Mouse (Mus musculus) urinary bladder, postnatal 14 days (tissue): ENCODE data around the gene Tbc1d10c.

Experiments used
- DNase-seq: peaks from one replicate; pipeline ENCODE4 v3.0.0; 2021; ENCODE audit warnings: low spot score

Gene Tbc1d10c

GRCm38 (mm10) chr19:4190831-4191334 is at the start of gene Tbc1d10c:
Gene Tbc1d10c, minus strand, starts transcription at chr19:4191284.
- no peak for DNase-seq

- DNase-seq, result no peak
Measured at GRCm38 (mm10) chr19:4240247-4240668, 49.2 kb upstream of the Tbc1d10c start.

GRCm38 (mm10) chr19:4234548-4234947 is 43.5 kb upstream of the Tbc1d10c start:
- no peak for DNase-seq

- DNase-seq, result no peak
Measured at GRCm38 (mm10) chr19:4232651-4233050, 41.6 kb upstream of the Tbc1d10c start.

GRCm38 (mm10) chr19:4232186-4232572 is 41.1 kb upstream of the Tbc1d10c start:
- no peak for DNase-seq

- peak; percentile 98 for DNase-seq
Measured at GRCm38 (mm10) chr19:4231253-4232185, 40.4 kb upstream of the Tbc1d10c start, which contains the start of gene Pold4. Gene Pold4, plus strand, starts transcription at chr19:4231899.

GRCm38 (mm10) chr19:4230415-4230814 is 39.3 kb upstream of the Tbc1d10c start:
- no peak for DNase-seq

- no peak for DNase-seq
Measured at GRCm38 (mm10) chr19:4229451-4230076, 38.5 kb upstream of the Tbc1d10c start.

- DNase-seq, result no peak
Measured at GRCm38 (mm10) chr19:4228891-4229290, 37.8 kb upstream of the Tbc1d10c start.

GRCm38 (mm10) chr19:4227894-4228678 is 37.0 kb upstream of the Tbc1d10c start:
- DNase-seq, result peak; percentile 72

- no peak for DNase-seq
Measured at GRCm38 (mm10) chr19:4227446-4227845, 36.4 kb upstream of the Tbc1d10c start.

- DNase-seq, result no peak
Measured at GRCm38 (mm10) chr19:4226779-4227178, 35.7 kb upstream of the Tbc1d10c start.

- no peak for DNase-seq
Measured at GRCm38 (mm10) chr19:4222165-4222564, 31.1 kb upstream of the Tbc1d10c start.

GRCm38 (mm10) chr19:4220957-4221743 is 30.1 kb upstream of the Tbc1d10c start:
- peak; percentile 59 for DNase-seq

- no peak for DNase-seq
Measured at GRCm38 (mm10) chr19:4220416-4220815, 29.3 kb upstream of the Tbc1d10c start.

- DNase-seq, result no peak
Measured at GRCm38 (mm10) chr19:4219943-4220342, 28.9 kb upstream of the Tbc1d10c start.

GRCm38 (mm10) chr19:4218784-4219183 is 27.7 kb upstream of the Tbc1d10c start:
- DNase-seq, result no peak

- DNase-seq, result no peak
Measured at GRCm38 (mm10) chr19:4218293-4218692, 27.2 kb upstream of the Tbc1d10c start.

- no peak for DNase-seq
Measured at GRCm38 (mm10) chr19:4217855-4218254, 26.8 kb upstream of the Tbc1d10c start.

GRCm38 (mm10) chr19:4217140-4217539 is 26.1 kb upstream of the Tbc1d10c start:
- DNase-seq, result no peak

- peak; percentile 45 for DNase-seq
Measured at GRCm38 (mm10) chr19:4216041-4216685, 25.1 kb upstream of the Tbc1d10c start.
